Mouse (Mus musculus) Patski (cell line): Measurements from ENCODE around the gene Neurod4. TPM values are rescaled to one million over a fixed set of nuclear protein-coding genes. Genes with fewer than 3 reads are reported as not detected.

Experiments
- ATAC-seq: fragments of 100-300 bp; one replicate; pipeline ENCODE4 v1.8.0; 2021
- CTCF ChIA-PET: fragments of 350-600 bp; sonication (Branson Sonifier 250); formaldehyde crosslinking; loops from one replicate; lab custom pipeline; 2022; ENCODE audit warnings: inconsistent platforms; lab: Charles Lee
- POLR2A ChIA-PET: fragments of 350-600 bp; sonication (Branson Sonifier 250); formaldehyde crosslinking; loops from one replicate; lab custom pipeline; 2022; ENCODE audit warnings: antibody characterized with exemption, inconsistent platforms; lab: Charles Lee
- DNase-seq: peaks from one replicate; pipeline ENCODE4 v3.0.0-alpha.2; 2011; ENCODE audit warnings: low read depth, low spot score
- H3K27me3 ChIP-seq: fragments of 371-371 bp; one replicate; pipeline ENCODE4 v1.5.1; 2021
- CTCF ChIP-seq: fragments of 100-300 bp; IDR thresholded peaks from one replicate; pipeline ENCODE4 v1.5.1; 2021
- in situ Hi-C: fragments of 300-500 bp; cut with MboI; formaldehyde crosslinking; loops from 3 replicates; pipeline ENCODE4 v1.11.1; 2018; ENCODE audit warnings: low pct_unique_long_range_greater_than_20kb, mixed read lengths
- polyA plus RNA-seq: library from polyadenylated mRNA; unstranded; gene quantifications from one replicate; pipeline ENCODE4 v1.2.3, GENCODE M21; 2021

Gene Neurod4
- polyA plus RNA-seq, 1 experiment from 2014 or later = not detected

GRCm38 (mm10) chr10:130234576-130234975 lies 45.5 kb downstream of the Neurod4 start:
- TF ChIP-seq CTCF = no peak
- H3K27me3 ChIP-seq = peaks cover 34% of the 10 kb centered on the region
- ChIA-PET CTCF (no interaction called here), POLR2A (no interaction called here)
- in situ Hi-C loops = loop anchor here (5.0 kb wide), 1 partner anchor 63 kb away; no protein-coding TSS in a partner anchor
- DNase-seq = no peak
- no peak for ATAC-seq

DNA sequence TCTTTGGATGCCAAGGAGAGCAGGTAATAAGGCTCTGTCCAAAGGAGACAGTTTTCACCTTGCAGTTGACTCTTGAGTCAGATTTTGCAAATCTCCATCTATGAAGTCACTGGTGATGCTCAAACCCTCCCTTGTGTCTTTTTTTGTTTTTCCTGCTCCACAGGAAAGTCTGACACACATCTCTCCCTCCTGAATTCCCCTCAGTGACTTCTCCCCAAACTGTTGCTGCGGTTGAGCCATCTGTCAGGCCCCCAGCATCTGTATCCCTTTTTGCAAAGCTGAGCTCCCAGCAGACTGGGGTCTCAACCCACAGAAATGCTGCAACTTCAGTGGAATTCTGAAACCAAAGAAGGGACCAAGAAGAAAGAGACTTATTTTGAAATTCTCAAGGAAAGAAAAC lies 47.9 kb downstream of the Neurod4 start:
- no peak for TF ChIP-seq CTCF
- POLR2A ChIA-PET = no interaction called here
- no peak for ATAC-seq
- in situ Hi-C loops = loop anchor here (5.0 kb wide), 1 partner anchor 65 kb away; no protein-coding TSS in a partner anchor
- peaks cover 19% of the 10 kb centered on the region for H3K27me3 ChIP-seq
- CTCF ChIA-PET = no interaction called here
- DNase-seq = no peak

- H3K27me3 ChIP-seq = peaks cover 8% of the 10 kb centered on the region
- ChIA-PET CTCF (no interaction called here), POLR2A (no interaction called here)
- in situ Hi-C loops = no loop called here
- DNase-seq (no peak), ATAC-seq (peak; percentile 44)
- TF ChIP-seq CTCF = peak; percentile 14
Observed at GRCm38 (mm10) chr10:130229584-130229983, 50.5 kb downstream of the Neurod4 start.

GRCm38 (mm10) chr10:130228246-130228645 lies 51.8 kb downstream of the Neurod4 start:
- H3K27me3 ChIP-seq = peaks cover 5% of the 10 kb centered on the region
- DNase-seq (peak; percentile 2), ATAC-seq (no peak)
- in situ Hi-C loops = no loop called here
- TF ChIP-seq CTCF = peak; percentile 83
- POLR2A ChIA-PET = no interaction called here
- CTCF ChIA-PET = interaction anchor here (0.9 to 1.6 kb wide), 2 partner anchors 11 to 13 kb away, joined by 3 read pairs; no protein-coding TSS in a partner anchor

- no peak for TF ChIP-seq CTCF
- no peak for ATAC-seq
- ChIA-PET POLR2A (no interaction called here), CTCF (no interaction called here)
- H3K27me3 ChIP-seq = peaks cover 5% of the 10 kb centered on the region
- in situ Hi-C loops = no loop called here
- DNase-seq = no peak
Observed at GRCm38 (mm10) chr10:130225034-130225433, 55.0 kb downstream of the Neurod4 start.

Other genes with a start within 250 kb of the Neurod4 start
- not detected for gene Olfr821, start 249.9 kb downstream of the Neurod4 start, polyA plus RNA-seq
- gene Olfr822, start 209.0 kb downstream of the Neurod4 start, polyA plus RNA-seq = 0.05 TPM
- gene Olfr823, start 164.9 kb downstream of the Neurod4 start, polyA plus RNA-seq = not detected
- gene Olfr824, start 150.2 kb downstream of the Neurod4 start, polyA plus RNA-seq = not detected
- gene Olfr825, start 113.5 kb downstream of the Neurod4 start, polyA plus RNA-seq = not detected
- not detected for gene Olfr826, start 96.1 kb downstream of the Neurod4 start, polyA plus RNA-seq
- gene Olfr827, start 65.8 kb downstream of the Neurod4 start, polyA plus RNA-seq = not detected
- 0.15 TPM for gene Tespa1, start 42.6 kb upstream of the Neurod4 start, polyA plus RNA-seq
- not detected for gene Vmn2r84, start 114.1 kb upstream of the Neurod4 start, polyA plus RNA-seq
- gene Vmn2r85, start 149.5 kb upstream of the Neurod4 start, polyA plus RNA-seq = not detected
- not detected for gene Vmn2r86, start 175.8 kb upstream of the Neurod4 start, polyA plus RNA-seq
- gene Vmn2r87, start 217.2 kb upstream of the Neurod4 start, polyA plus RNA-seq = not detected